Mouse (Mus musculus) intestine, embryonic 14.5 days (tissue): ENCODE measurements around the gene Paxbp1. TPM values are rescaled to one million over a fixed set of nuclear protein-coding genes. Genes with fewer than 3 reads are reported as not detected.

Experiments
- ATAC-seq: fragments of 200-750 bp; cut with Nextera tagmentation; replicated peaks from 2 replicates; pipeline ENCODE4 v1.8.0; 2017; ENCODE audit warnings: low read depth, moderate number of reproducible peaks, moderate TSS enrichment, moderate library complexity; ENCODE audit not compliant: low FRiP score, low TSS enrichment
- DNase-seq: peaks from one replicate; pipeline ENCODE4 v3.0.0-alpha.2; 2018; ENCODE audit warnings: low spot score
- H3K27ac ChIP-seq: fragments of 300-500 bp; sonication (generic); 2 replicates; pipeline ENCODE4 v1.5.1; 2014; ENCODE audit warnings: low read depth, mild to moderate bottlenecking, control low read depth
- H3K27me3 ChIP-seq: fragments of 300-500 bp; sonication (generic); replicated peaks from 2 replicates; pipeline ENCODE4 v1.6.1; 2014; ENCODE audit warnings: low read length, control low read depth; ENCODE audit not compliant: control insufficient read depth, insufficient read depth
- H3K36me3 ChIP-seq: fragments of 300-500 bp; sonication (generic); 2 replicates; pipeline ENCODE4 v1.6.1; 2014; ENCODE audit warnings: low read length, control low read depth; ENCODE audit not compliant: control insufficient read depth, insufficient read depth
- H3K4me1 ChIP-seq: fragments of 300-500 bp; sonication (generic); replicated peaks from 2 replicates; pipeline ENCODE4 v1.6.1; 2014; ENCODE audit warnings: low read length, control low read depth, mixed read lengths; ENCODE audit not compliant: control insufficient read depth, insufficient read depth
- H3K4me2 ChIP-seq: fragments of 300-500 bp; sonication (generic); 2 replicates; pipeline ENCODE4 v1.6.1; 2014; ENCODE audit warnings: low read length
- H3K4me3 ChIP-seq: fragments of 300-500 bp; sonication (generic); 2 replicates; pipeline ENCODE4 v1.5.1; 2014; ENCODE audit warnings: low read depth, low read length, control low read depth, mixed read lengths
- H3K9ac ChIP-seq: fragments of 300-500 bp; sonication (generic); 2 replicates; pipeline ENCODE4 v1.6.1; 2014; ENCODE audit warnings: mild to moderate bottlenecking, low read length
- H3K9me3 ChIP-seq: fragments of 300-500 bp; sonication (generic); 2 replicates; pipeline ENCODE4 v1.6.1; 2016; ENCODE audit warnings: low read length, control low read depth; ENCODE audit not compliant: control insufficient read depth
- WGBS: fragments of 180-500 bp; shearing (Covaris S2); extraction: QIAGEN DNeasy Blood & Tissue Kit; methylation state at CpG from one replicate; pipeline ENCODE4 v1.1.7; 2014; 5-methylcytosine and 5-hydroxymethylcytosine counted together
- polyA plus RNA-seq: library from polyadenylated mRNA; unstranded; fragments of >200 nt; fragmentation: Nextera tagmentation; extraction: Ambion mirVana; gene quantifications from 2 replicates; pipeline ENCODE4 v1.2.1, GENCODE M21; 2014

The Paxbp1 gene
- polyA plus RNA-seq, 1 experiment from 2014 or later = 60.7 TPM

GRCm38 (mm10) chr16:91057741-91058140 is 13.4 kb upstream of the Paxbp1 start:
- no peak overlapping the region for H3K4me3 ChIP-seq
- no peak overlapping the region for H3K9ac ChIP-seq
- H3K9me3 ChIP-seq = no peaks in the 10 kb centered on the region
- H3K27me3 ChIP-seq = no peaks in the 10 kb centered on the region
- no peaks in the 10 kb centered on the region for H3K4me1 ChIP-seq
- no peaks in the 10 kb centered on the region for H3K36me3 ChIP-seq
- H3K27ac ChIP-seq = no peak overlapping the region
- no peak for ATAC-seq
- DNase-seq = no peak
- 69% methylated on average over 6 of the region's 6 CpGs for WGBS
- H3K4me2 ChIP-seq = no peak overlapping the region

GRCm38 (mm10) chr16:91057261-91057660 is 12.9 kb upstream of the Paxbp1 start:
- WGBS = 81% methylated on average over 4 of the region's 4 CpGs
- H3K27ac ChIP-seq = no peak overlapping the region
- no peak overlapping the region for H3K9ac ChIP-seq
- no peaks in the 10 kb centered on the region for H3K27me3 ChIP-seq
- H3K4me3 ChIP-seq = no peak overlapping the region
- ATAC-seq (no peak), DNase-seq (no peak)
- H3K4me1 ChIP-seq = no peaks in the 10 kb centered on the region
- no peaks in the 10 kb centered on the region for H3K36me3 ChIP-seq
- H3K4me2 ChIP-seq = no peak overlapping the region
- no peaks in the 10 kb centered on the region for H3K9me3 ChIP-seq

- no peaks in the 10 kb centered on the region for H3K4me1 ChIP-seq
- WGBS = 61% methylated on average over 16 of the region's 16 CpGs
- H3K4me3 ChIP-seq = no peak overlapping the region
- no peak overlapping the region for H3K27ac ChIP-seq
- H3K9me3 ChIP-seq = no peaks in the 10 kb centered on the region
- no peaks in the 10 kb centered on the region for H3K27me3 ChIP-seq
- no peak overlapping the region for H3K4me2 ChIP-seq
- ATAC-seq = peak; percentile 68; the same call in 1 of the 2 replicates
- peak; percentile 58 for DNase-seq
- H3K9ac ChIP-seq = no peak overlapping the region
- H3K36me3 ChIP-seq = no peaks in the 10 kb centered on the region
Observed at GRCm38 (mm10) chr16:91056043-91056821, 11.9 kb upstream of the Paxbp1 start.

- Histone ChIP-seq H3K27me3 (no peaks in the 10 kb centered on the region), H3K4me2 (no peak overlapping the region), H3K36me3 (no peaks in the 10 kb centered on the region), H3K9ac (no peak overlapping the region), H3K9me3 (no peaks in the 10 kb centered on the region), H3K4me1 (no peaks in the 10 kb centered on the region), H3K4me3 (no peak overlapping the region), H3K27ac (no peak overlapping the region)
- 77% methylated on average over 5 of the region's 5 CpGs for WGBS
- 0 out of 2 replicates have a peak, but pooled peaks have one; percentile 34 for ATAC-seq
- no peak for DNase-seq
Observed at GRCm38 (mm10) chr16:91055150-91055549, 10.8 kb upstream of the Paxbp1 start.

GRCm38 (mm10) chr16:91053599-91053998 is 9.3 kb upstream of the Paxbp1 start:
- H3K9ac ChIP-seq = no peak overlapping the region
- no peaks in the 10 kb centered on the region for H3K9me3 ChIP-seq
- 50% methylated on average over 8 of the region's 8 CpGs for whole genome bisulfite sequencing
- no peak for ATAC-seq
- no peaks in the 10 kb centered on the region for H3K36me3 ChIP-seq
- no peak overlapping the region for H3K27ac ChIP-seq
- H3K4me3 ChIP-seq = no peak overlapping the region
- no peak overlapping the region for H3K4me2 ChIP-seq
- H3K4me1 ChIP-seq = no peaks in the 10 kb centered on the region
- H3K27me3 ChIP-seq = no peaks in the 10 kb centered on the region
- peak; percentile 24 for DNase-seq

GRCm38 (mm10) chr16:91045511-91045910 is 1.2 kb upstream of the Paxbp1 start:
- H3K36me3 ChIP-seq = peaks cover 12% of the 10 kb centered on the region
- H3K9me3 ChIP-seq = no peaks in the 10 kb centered on the region
- H3K27ac ChIP-seq = no peak overlapping the region
- H3K9ac ChIP-seq = no peak overlapping the region
- DNase-seq (peak; percentile 64), ATAC-seq (no peak)
- no peak overlapping the region for H3K4me2 ChIP-seq
- 57% methylated on average over 8 of the region's 8 CpGs for WGBS
- peaks cover 6% of the 10 kb centered on the region for H3K4me1 ChIP-seq
- no peak overlapping the region for H3K4me3 ChIP-seq
- H3K27me3 ChIP-seq = no peaks in the 10 kb centered on the region

GRCm38 (mm10) chr16:91043461-91044248 is 688 bp downstream of the Paxbp1 start:
- peak overlapping the region; percentile 96 for H3K9ac ChIP-seq
- H3K4me2 ChIP-seq = peak overlapping the region; percentile 78
- no peaks in the 10 kb centered on the region for H3K27me3 ChIP-seq
- H3K36me3 ChIP-seq = peaks cover 28% of the 10 kb centered on the region
- H3K4me1 ChIP-seq = peaks cover 6% of the 10 kb centered on the region
- DNase-seq (peak; percentile 84), ATAC-seq (peak; percentile 74)
- WGBS = under 1% methylated on average over 44 of the region's 63 CpGs
- H3K9me3 ChIP-seq = no peaks in the 10 kb centered on the region
- H3K4me3 ChIP-seq = peak overlapping the region; percentile 63
- H3K27ac ChIP-seq = peak overlapping the region; percentile 93

GRCm38 (mm10) chr16:91042640-91043039 is 1.7 kb downstream of the Paxbp1 start:
- Histone ChIP-seq H3K4me1 (peaks cover 6% of the 10 kb centered on the region), H3K27ac (no peak overlapping the region), H3K4me2 (peak overlapping the region; percentile 78), H3K27me3 (no peaks in the 10 kb centered on the region), H3K9ac (peak overlapping the region; percentile 96), H3K36me3 (peaks cover 38% of the 10 kb centered on the region), H3K9me3 (no peaks in the 10 kb centered on the region), H3K4me3 (peak overlapping the region; percentile 63)
- ATAC-seq (no peak), DNase-seq (peak; percentile 29)
- WGBS = 50% methylated on average over 1 of the region's 1 CpGs
